Mouse (Mus musculus) MN1 (cell line): ENCODE results near the gene Pcnx2.

Experiments
- DNase-seq: peaks from one replicate; pipeline ENCODE4 v3.0.0-alpha.2; 2016; ENCODE audit warnings: low spot score

Gene Pcnx2

GRCm38 (mm10) chr8:125711514-125711913, 186.6 kb downstream of the Pcnx2 start:
- DNase-seq: no peak

- DNase-seq: no peak
Observed at GRCm38 (mm10) chr8:125709171-125709570, 188.9 kb downstream of the Pcnx2 start.

DNA sequence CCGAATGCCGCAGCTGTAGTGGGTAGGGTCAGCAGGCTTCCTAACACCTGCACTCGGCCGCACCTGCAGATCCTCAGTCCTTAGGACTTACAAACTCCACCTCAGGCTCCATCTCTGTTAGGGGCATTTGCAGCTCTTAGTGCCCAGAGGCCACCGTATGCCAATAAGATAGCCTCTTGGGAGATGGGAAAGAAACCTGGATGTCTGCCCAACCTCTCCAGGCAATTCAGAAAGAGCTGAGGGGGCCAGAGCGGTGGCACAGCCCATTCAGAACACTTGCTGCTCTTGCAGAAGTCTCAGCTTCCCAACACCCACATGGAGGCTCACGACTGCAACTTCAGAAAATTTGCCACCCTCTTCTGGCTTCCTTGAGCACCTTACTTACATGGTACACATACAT, 192.3 kb downstream of the Pcnx2 start:
- DNase-seq: peak; percentile 52

DNA sequence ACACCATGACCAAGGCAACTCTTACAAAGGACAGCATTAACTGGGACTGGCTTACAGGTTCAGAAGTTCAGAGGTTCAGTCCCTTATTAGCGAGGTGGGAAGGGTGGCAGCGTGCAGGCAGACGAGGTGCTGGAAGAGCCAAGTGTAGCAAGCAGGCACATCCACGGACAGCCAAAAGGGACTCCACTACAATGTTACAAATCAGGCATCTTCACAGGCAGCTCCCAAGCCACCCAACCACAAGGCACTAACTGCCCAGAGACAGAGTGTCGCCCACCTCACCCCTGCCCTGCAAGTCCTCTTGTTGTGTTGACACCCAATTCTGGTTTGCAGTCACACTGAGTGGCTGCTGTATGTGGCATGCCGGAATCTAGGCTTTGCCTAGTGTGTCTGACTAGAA, 193.7 kb downstream of the Pcnx2 start:
- DNase-seq: no peak

GRCm38 (mm10) chr8:125702868-125703473, 195.1 kb downstream of the Pcnx2 start:
- no peak for DNase-seq
